Mouse (Mus musculus): ENCODE results near the gene Cyb561. TPM values are rescaled to one million over a fixed set of nuclear protein-coding genes. Genes with fewer than 3 reads are reported as not detected.

The Cyb561 gene
- total and polyA plus RNA-seq, 3 experiments, result 32.8 to 43.9 TPM; not detected in 1

DNA sequence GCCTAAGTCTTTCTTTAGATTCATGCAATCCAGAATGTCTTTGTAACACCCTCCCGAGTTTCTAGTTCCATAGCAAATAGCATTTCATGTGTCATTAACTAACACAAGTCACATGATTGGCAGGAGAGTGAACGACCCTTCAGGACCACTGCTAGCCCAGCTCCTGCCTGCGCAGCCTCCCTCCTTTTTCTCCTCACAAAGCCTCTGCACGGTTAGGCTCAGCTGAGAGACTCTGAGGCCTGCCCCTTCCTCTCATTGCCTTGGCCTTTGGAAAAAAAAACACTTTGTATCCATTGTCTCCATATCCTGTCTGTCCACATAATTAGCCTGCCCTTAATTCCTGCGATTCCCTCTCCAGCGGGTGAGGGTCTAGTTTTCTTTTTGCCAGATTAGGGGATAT lies 4.4 kb upstream of the Cyb561 start:
- no peak overlapping the region for H3K9ac ChIP-seq (ENCODE audit: control insufficient read depth, low read depth, low read length, poor library complexity, severe bottlenecking)
- no peaks in the 10 kb centered on the region for H3K79me2 ChIP-seq (ENCODE audit: control insufficient read depth, insufficient read depth, low read length, poor library complexity)
- peaks cover 2% of the 10 kb centered on the region in 2 experiments; a peak in 3 of 4 replicates for H3K27me3 ChIP-seq (ENCODE audit: control insufficient read depth in 1 of 2, insufficient read depth in 2 of 2, low read length in 2 of 2)
- peaks cover 2 to 12% of the 10 kb centered on the region in 2 experiments; a peak in 3 of 4 replicates for H3K4me1 ChIP-seq (ENCODE audit: control insufficient read depth in 1 of 2, insufficient read depth in 2 of 2, low read length in 2 of 2)
- H3K36me3 ChIP-seq (ENCODE audit: control insufficient read depth in 1 of 2, insufficient read depth in 2 of 2, low read length in 2 of 2), result 0 out of 4 replicates have a peak, but pooled peaks cover 0 to 2% of the 10 kb centered on the region in 2 experiments
- TF ChIP-seq ETS1 (IDR thresholded peaks at IDR 0.05; ENCODE audit: low read depth, low read length) (no peak), MXI1 (IDR thresholded peaks at IDR 0.05; ENCODE audit: low read depth, low read length) (no peak), ZKSCAN1 (IDR thresholded peaks at IDR 0.05; ENCODE audit: low read depth, low read length) (no peak), JUND (IDR thresholded peaks at IDR 0.05; ENCODE audit: low read depth, low read length) (no peak), KAT2A (conservative IDR thresholded peaks at IDR 0.05; ENCODE audit: low read depth, low read length) (no peak), USF2 (IDR thresholded peaks at IDR 0.05; ENCODE audit: borderline replicate concordance in 1 of 2, insufficient read depth in 1 of 2, low read depth in 1 of 2, low read length in 2 of 2) (no peak), UBTF (IDR thresholded peaks at IDR 0.05; ENCODE audit: borderline replicate concordance, insufficient read depth, low read depth, low read length) (no peak), POLR2AphosphoS2 (IDR thresholded peaks at IDR 0.05; ENCODE audit: low read length) (no peak), MAZ (IDR thresholded peaks at IDR 0.05; ENCODE audit: low read depth, low read length) (no peak), MAFK (IDR thresholded peaks at IDR 0.05; ENCODE audit: borderline replicate concordance, low read depth, low read length) (no peak)
- no peak for DNase-seq (ENCODE audit: low read depth, low spot score)
- no peak overlapping the region for H3K4me3 ChIP-seq (ENCODE audit: control insufficient read depth in 1 of 2, insufficient read depth in 1 of 2, low read depth in 2 of 2, low read length in 2 of 2)
- H3K27ac ChIP-seq (ENCODE audit: control insufficient read depth, low read depth, low read length), result no peak overlapping the region
- H3K9me3 ChIP-seq (replicated peaks; ENCODE audit: insufficient read depth, low read length), result no peaks in the 10 kb centered on the region

DNA sequence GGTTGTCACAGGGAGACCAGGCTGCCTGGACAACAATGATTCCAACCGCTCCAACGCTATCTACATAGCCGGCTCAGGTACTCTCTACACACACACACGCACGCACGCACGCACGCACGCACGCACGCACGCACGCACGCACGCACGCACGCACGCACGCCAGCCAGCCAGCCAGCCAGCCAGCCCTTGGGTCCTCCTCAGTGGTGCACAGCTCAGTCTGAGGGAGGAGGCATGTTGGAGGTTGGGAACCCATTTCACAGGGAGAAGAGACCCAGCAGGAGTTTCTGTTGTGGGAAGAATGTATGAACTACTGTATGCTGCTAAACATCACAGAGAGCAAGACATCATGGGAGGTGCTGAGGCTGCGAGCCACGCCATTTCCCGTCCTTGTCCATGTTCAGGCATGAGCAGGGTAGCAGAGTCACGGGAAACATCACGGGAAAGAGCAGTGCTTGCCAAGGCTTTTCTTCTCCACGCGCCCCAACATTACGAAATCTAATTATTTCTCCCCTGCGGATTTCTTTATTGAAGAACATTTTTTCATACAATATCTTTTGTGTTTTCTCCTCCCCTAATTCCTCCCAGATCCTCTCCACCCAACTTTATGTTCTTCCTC lies 2.8 kb upstream of the Cyb561 start:
- H3K9ac ChIP-seq (ENCODE audit: control insufficient read depth, low read depth, low read length, poor library complexity, severe bottlenecking), result no peak overlapping the region

More for the DNA sequence above, 2.8 kb upstream of the Cyb561 start:
- Histone ChIP-seq H3K79me2 (ENCODE audit: control insufficient read depth, insufficient read depth, low read length, poor library complexity) (no peaks in the 10 kb centered on the region), H3K27ac (ENCODE audit: control insufficient read depth, low read depth, low read length) (no peak overlapping the region), H3K36me3 (ENCODE audit: control insufficient read depth in 1 of 2, insufficient read depth in 2 of 2, low read length in 2 of 2) (0 out of 4 replicates have a peak, but pooled peaks cover 0 to 2% of the 10 kb centered on the region in 2 experiments), H3K9me3 (replicated peaks; ENCODE audit: insufficient read depth, low read length) (no peaks in the 10 kb centered on the region), H3K27me3 (ENCODE audit: control insufficient read depth in 1 of 2, insufficient read depth in 2 of 2, low read length in 2 of 2) (peaks cover 2% of the 10 kb centered on the region in 2 experiments), H3K4me1 (ENCODE audit: control insufficient read depth in 1 of 2, insufficient read depth in 2 of 2, low read length in 2 of 2) (peaks cover 2 to 8% of the 10 kb centered on the region in 2 experiments; a peak in 3 of 4 replicates), H3K4me3 (ENCODE audit: control insufficient read depth in 1 of 2, insufficient read depth in 1 of 2, low read depth in 2 of 2, low read length in 2 of 2) (no peak overlapping the region)
- no peak for TF ChIP-seq POLR2A (IDR thresholded peaks at IDR 0.05; ENCODE audit: control insufficient read depth in 1 of 2, insufficient read depth in 1 of 2, low read depth in 1 of 2, low read length in 2 of 2, poor library complexity in 1 of 2)
- TF ChIP-seq USF2 (IDR thresholded peaks at IDR 0.05; ENCODE audit: borderline replicate concordance in 1 of 2, insufficient read depth in 1 of 2, low read depth in 1 of 2, low read length in 2 of 2), result no peak
- TF ChIP-seq ETS1 (IDR thresholded peaks at IDR 0.05; ENCODE audit: low read depth, low read length), result no peak
- TF ChIP-seq MAX (IDR thresholded peaks at IDR 0.05; ENCODE audit: low read length), result no peak
- no peak for TF ChIP-seq CHD2 (IDR thresholded peaks at IDR 0.05; ENCODE audit: low read length)
- no peak for TF ChIP-seq MAFK (IDR thresholded peaks at IDR 0.05; ENCODE audit: borderline replicate concordance, low read depth, low read length)
- no peak for TF ChIP-seq MYB (IDR thresholded peaks at IDR 0.05; ENCODE audit: low read depth, low read length)
- no peak for TF ChIP-seq ZNF384 (IDR thresholded peaks at IDR 0.05; ENCODE audit: low read depth, low read length)
- TF ChIP-seq SMC3 (IDR thresholded peaks at IDR 0.05; ENCODE audit: low read depth, low read length), result no peak
- DNase-seq (ENCODE audit: low read depth, low spot score), result no peak
